Mouse (Mus musculus) heart, adult 8-10 months (tissue): ENCODE measurements at regions not wholly inside any gene's neighbourhood (a gene's known extent, or its start where the extent isn't known, plus 50 kb on each side); places are given as distances from the start of the nearest gene placed in this dataset.

ENCODE experiments used
- DNase-seq: peaks from one replicate; pipeline ENCODE4 v3.0.0; 2022; ENCODE audit warnings: low spot score

DNA sequence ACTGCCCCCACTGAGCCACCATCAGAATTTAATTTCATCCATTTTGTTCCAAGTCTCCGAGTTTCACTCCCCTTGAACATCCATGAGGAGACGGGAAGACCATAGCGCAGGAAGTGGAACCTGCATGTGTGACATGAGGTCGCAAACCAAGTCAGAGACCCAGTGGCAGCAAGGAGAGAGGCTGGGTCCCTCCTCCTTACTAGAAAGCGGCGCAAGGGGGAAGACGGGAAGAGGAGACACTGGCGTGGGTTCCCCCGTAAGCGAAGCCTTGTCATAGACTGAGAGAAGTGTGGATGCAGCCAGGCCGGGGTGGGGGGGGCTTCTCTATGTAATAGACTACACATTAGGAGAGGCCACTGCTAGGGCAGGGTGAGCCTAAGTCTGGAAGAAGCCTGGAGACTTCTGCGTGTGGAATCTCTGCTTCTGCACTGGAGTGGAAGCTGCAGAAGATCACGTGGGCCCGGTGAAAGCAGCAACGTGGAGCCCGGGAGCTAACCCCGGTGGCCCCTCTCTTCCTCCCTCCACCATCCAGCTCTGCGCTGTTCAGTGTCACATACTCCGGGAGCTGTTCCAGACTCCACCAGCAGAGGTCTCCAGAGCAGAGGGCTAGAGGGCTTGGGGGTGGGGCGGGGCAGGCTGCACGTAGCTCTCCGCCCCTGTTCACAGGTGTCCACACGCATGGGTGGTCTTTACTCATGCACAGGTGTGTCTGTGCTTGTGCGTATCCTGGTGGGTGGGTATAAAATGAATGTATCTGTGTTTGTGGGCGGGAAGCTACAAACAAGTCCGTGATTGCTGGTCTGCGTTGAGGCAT is 159.4 kb downstream of the Zfp36l2 start:
- peak; percentile 87 for DNase-seq

DNA sequence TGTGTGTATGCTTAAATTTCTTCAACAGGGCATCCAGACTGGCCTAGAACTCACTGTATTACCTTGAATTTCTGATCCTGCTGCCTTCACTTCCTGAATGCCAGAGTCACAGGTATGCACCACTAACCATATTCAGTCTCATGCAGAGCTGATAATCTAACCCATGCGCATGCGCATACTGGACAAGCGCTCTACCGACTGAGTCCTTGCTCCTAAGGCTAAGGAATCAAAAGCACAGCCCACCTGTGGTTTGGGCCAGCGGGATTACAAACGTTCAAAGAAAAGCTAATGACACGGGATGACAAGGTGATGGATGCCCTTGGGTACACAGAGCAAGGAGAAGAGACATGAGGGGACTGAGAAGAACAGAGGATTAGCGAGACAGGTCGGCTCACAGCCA is 160.5 kb downstream of the Zfp36l2 start:
- DNase-seq = no peak

DNA sequence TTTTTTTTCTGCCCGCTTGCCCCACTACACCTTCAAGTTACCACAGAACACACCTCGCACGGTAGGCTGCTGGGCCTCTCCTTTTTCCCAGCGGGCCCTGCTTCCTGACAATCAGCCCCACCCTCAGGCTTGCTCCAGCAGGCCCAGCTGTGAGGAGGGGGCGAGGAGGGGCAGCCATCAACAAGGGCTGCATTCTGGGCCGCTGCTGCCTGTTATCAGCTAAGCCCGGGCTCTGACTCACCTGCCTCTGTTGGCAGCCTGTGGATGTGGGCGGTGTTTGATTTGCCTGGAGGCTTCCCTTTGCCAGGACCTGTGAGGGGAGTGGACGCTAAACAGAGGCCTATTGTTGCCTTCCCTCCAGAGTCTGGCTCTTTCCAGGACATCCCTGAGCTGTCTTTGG is 161.6 kb downstream of the Zfp36l2 start:
- peak; percentile 69 for DNase-seq

DNA sequence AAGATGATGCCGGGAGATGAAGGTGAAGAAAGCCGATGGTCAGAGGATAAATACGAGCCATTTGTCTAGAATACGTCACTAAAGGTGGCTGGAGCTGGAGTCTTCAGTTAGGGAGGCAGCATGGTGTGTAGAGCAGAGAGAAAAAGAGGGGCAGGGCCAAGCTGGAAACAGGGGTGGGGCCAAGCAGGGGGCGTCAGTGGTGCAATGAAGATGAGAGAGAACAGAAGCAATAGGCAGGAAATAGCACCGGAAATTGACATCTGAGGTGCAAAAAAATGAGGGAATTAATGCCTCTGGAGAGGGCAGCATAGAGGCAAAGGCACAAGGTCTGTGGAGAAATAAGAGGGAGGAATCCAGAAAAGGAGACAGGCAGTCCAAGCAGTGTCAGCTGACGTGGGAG is 165.4 kb downstream of the Zfp36l2 start:
- no peak for DNase-seq

DNA sequence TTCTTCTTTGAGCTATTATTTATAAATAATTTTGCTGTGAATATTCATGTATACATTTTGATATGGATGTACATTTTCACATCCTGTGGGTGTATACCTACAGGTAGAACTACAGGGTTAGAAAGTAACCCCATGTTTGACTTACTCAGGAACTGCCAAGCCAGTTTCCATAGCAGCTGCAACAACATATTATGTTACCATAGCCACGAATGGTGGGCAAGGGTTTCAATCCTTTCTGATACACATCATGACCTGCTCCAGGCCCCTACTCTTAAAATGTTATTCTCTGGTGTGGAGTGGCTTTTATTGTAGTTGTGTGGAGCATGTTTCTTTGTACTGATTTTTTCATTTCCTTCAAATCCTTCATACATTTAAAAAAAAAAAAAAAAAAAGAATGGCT is 168.9 kb downstream of the Zfp36l2 start:
- no peak for DNase-seq

DNA sequence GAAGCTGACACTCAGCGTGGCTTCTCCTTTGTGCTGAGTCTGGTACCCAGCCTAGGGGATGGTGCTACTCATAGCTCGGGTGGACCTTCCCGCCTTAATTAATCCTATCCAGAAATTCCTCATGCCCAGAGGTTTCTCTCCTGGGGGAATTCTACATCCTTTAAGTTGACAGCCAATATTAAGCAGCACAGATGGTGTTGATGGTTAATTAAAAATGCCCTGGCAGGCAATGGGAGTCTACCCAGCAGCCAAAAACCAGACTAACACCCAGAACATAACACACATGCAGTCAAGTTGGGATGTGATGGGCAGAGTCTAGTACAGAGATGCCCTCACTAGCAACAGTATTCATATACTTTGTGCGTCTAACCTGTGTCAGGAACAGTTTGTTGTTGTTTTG is 169.9 kb downstream of the Zfp36l2 start:
- DNase-seq = no peak

DNA sequence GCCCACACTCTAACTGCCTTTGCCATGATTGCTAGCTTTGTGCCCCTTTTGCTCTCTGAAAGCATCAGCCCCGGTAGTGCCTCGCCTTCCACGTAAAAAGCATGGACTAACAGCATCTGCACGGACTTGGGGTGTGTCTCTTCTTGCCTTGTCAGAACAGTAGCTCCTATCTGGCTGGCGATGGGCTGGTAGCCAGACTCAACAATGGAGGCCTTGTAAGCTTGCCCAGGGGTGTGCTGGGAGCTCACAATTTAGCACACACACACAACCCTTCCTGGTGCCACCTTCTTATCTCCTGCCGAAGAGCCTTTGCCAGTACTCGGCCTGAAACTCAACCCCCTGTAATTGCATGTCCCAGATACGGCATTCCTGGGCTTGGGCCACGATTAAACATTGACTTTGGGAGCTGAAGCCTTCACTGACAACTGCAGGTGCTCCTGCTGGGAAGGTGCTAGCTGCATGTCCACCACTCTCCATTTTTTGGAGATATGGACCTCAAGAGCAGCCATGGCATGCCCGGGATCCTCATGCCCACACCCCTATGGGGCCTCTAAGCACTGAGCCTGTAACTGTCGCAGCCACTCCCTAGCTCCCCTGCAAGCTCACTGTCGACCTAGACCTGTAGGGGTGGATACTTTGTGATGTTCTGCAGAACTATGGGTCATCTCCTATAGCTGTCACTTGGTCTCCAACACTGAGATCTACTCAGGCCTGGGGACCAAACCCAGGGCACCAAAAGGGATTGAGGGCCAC is 166.7 kb upstream of the Haao start:
- no peak for DNase-seq

DNA sequence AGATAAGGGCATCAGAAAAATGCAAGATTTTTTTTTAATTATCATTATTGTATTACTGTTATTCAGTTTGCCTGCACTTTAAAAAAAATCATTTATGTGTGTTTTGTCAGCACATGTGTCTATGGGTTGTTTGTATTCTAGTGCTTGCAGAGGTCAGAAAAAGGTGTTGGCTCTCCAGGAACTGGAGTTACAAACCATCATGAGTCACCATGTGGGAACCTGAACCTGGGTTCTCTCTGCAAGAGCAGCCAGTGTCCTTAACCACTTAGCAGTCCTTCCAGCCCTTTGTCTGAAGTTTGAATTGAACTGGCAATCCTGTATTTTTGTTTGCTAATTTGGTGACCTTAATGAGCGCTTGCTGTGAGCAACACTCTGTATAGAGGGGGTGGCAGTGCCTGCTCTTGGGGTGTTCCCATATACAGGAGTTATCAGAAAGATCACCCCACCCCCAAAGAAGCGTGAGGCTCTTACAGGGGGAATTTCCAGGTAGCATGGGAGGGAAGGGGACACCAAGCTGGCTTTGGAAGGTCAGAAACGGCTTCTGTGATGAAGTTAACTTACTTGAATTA is 162.8 kb upstream of the Haao start:
- no peak for DNase-seq

DNA sequence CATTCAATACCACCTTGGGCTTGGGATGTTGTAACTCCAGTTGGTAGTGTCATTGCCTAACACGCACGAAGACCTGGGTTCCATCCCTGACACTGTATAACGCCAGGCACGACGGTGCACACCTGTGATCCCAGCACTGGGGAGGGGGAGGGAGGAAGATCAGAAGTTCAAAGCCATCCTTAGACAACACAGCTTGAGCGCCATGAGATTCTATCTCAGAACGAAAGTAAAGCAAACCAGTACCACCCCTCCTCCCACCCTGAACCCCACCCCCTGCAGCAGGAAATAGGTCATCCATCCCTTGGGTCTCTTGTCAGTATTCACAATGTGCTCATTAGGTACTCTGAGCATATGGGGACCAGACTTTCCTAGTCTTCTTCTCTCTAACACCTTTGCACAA is 162.2 kb upstream of the Haao start:
- no peak for DNase-seq

DNA sequence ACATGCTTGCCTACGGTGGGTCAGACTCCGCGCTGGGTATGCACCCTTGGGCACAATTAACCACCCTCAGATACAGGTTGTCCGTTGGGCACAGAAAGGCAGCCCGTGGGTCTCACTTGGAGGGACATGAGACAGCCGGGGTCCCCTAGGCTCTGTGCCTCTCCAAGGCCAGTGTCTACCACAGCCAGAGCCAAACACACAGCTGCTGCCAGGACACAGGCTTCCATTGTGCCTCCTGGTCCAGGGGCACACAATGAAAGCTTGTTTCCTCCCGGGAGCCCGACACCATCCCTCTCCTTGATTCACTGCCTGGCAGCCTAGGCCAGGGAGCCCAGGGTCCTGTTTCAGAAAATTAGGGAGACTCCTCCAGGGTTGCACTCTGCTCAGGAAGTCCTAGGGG is 161.4 kb upstream of the Haao start:
- DNase-seq = no peak

DNA sequence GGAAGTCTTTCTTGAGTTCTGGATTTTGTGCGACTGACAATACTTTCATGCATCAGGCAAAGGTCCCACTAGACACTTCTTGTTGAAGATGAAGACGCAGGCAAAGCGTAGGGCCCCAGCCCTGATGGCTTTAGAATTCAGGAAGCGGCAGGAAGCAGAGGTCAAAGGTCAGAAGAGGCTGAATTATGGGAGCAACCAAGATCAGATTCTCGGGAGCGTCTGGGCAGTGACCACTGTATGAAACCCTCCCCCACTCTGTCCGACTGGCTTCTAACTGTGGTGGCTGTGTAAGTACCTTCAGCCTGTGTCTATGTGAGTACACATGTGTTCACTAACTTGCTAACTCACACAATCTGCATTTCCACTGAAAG is 160.9 kb upstream of the Haao start:
- no peak for DNase-seq

DNA sequence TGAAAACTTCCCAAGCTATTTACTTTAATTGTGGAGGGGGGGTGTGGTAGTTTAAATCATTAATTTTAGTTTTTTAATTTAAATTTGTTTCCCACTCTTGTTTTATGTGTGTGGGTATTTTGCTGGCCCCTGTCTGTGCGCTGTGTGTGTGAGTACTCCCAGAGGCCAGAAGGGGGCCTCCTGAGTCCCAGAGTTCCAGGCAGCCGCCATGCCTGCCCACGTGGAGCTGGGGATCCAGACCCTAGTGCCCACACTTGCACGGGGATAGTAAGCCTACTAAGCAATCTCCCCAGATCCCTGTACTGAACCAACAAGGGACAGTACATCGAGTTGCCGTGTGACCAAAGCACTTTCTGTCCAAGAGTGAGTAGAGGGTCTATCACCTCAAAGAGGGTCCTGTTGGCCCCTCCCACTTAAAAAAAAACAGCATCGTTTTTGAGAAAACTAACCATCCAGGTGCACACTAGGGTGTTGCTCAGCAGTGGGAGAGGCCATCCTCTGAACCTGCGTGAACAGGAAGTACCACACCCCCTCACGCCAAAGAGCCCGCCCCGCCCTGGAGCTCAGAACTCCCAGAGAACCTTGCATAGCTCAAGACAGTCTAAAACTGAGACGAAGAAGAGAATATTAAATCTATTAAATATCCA is 160.4 kb upstream of the Haao start:
- no peak for DNase-seq

DNA sequence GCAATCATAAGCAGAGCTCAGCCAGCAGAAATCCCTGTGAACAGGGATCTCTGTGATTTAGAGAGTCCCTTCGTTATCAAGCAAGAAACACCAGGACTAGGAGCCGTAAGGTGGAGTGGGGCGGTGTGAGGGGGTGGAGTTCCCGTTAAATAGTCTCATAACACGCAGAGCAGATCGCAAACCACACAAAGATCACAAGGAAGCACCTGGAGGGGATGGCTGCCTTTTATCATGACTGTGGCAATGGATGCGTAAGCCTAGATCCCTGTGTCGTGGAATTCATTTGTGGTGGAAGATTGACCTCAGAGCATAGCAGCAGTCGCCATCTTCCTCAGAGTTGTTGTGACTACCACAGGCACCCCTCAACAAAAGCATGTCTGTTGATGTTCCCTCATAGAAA is 159.0 kb upstream of the Haao start:
- DNase-seq = no peak

DNA sequence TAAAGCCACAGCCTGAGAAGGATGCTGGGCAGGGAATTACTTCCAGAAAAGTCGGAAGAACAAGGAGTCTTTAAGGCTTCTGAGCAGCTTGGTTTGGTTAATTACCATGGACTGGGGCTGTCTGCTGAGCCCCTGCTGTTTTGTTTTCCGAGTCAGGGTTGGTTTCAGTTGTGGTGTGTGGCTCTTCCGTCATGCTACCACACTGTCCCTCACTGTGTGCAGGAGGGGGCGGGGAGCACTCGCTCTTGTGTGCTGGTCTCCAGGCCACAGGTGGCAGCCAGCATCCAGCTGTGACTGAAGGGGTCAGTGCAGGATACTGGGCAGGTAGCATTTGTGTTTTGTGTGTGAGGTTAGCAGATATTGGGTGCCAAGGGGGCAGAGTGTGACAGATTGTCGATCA is 156.5 kb upstream of the Haao start:
- DNase-seq = no peak

DNA sequence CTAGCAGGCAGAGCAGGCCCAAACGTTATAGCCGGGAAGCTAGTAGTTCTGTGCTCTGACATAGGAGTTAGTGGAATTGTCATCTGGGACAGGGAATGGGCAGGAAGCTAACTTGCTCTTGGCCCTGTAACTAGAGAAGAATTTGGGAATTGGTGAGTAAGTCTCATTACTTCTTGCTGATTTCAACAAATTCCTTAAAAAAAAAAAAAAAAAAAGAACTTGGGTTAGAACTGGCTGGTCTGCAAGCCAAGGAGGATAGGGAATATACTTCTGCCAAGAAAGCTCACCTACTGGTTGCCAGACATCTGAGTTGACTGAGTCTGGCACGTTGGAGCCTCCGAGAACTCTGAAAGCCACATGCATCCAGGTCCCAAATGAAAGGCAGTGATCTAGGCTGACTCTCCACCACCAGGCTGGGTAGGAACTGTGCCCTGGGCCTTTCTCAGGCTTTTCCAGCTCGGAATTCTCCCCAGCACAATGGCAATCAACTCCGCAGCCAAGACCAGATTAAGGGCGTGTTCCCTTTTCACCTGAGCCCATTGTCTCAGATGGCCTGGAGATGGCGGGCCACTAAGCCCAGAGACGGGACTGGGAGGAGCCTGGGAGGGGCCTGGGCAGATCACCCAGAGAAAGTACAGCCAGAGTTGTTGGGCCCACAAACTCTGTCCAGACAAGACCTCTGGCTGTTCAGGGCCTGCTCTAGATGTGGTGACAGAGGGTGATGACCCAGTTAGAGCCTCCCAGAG is 155.9 kb upstream of the Haao start:
- DNase-seq = no peak

DNA sequence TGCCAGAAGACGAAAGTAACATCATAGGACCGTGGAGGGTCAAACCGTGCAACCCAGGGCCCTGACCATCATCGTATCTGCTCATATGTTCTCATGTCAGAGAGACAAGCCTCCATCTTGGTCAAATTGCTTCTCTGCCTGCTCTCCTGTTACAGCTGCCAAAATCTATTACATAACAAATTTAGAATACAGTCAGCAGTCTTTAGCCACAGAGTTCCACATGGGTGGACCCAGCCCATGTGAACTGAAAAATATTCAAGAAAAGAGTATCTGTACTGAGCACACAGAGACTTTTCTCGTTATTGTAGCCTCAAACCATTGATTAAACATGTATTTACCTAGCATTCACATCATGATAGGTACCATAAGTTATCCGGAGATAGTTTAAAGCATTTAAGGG is 155.2 kb upstream of the Haao start:
- no peak for DNase-seq

DNA sequence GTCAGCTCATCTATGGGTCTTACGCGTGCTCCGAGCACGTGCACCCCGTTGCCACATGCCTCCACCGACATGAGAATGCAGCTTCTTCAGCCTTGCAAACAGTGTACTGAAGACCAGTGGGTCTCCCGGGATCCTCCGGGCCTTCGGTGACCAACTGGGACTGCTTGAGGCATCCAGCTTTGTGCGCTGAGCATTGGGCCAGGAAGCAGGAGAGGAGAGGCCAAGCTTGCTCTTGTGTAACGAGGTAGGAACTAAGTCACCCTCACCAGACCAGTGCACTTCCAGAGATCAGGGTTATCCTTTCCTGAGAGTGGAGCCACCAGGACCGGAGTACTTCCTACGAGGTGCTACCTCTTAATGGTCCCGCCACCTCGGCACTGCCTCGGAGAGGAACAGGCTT is 154.6 kb upstream of the Haao start:
- no peak for DNase-seq

DNA sequence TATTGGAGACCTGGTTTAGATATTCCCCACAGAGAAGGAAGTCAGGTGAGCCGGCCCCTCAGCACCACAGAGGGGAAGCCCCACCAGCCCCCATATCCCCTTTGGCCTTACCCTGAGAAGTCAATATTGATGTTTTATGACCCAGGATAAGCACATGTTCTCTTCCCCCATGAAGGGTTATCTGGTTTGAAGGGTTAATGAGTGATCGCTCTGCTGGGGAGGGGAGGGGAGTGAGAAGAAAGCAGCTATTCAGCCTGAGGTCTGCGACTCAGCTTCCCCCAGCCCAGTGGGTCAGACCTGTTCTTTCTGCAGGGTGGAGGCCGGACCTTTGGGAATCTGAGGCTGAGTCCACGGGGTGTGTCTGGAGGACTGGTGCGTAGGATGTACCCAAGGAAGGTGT is 152.4 kb upstream of the Haao start:
- no peak for DNase-seq

DNA sequence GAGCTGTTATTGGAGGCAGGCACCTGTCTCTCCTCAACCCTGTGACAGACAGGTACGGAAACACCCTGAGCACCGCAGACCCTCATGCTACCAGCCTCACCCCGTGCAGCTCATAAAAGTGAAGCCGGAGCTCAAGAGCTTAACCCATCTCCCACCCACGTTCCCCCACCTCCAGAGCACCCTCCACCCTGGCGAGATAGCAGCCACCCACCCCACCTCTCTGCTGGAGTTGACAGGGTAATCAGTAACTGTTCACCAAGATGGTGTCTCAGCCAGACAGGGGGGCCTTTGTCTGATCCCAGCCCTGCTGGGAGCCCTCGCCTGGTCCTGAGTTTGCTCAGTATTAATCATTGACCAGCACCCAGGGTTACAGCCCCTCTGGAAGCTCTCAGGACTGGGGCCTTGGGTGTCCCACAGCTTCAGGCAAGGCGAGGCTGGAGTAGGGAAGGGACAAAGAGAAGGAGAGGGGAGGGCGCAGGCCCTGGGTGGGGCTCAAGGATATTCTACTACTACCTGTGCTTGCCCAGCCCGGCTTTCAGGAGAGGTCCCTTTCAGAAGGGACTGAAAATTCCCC is 151.3 kb upstream of the Haao start:
- no peak for DNase-seq

DNA sequence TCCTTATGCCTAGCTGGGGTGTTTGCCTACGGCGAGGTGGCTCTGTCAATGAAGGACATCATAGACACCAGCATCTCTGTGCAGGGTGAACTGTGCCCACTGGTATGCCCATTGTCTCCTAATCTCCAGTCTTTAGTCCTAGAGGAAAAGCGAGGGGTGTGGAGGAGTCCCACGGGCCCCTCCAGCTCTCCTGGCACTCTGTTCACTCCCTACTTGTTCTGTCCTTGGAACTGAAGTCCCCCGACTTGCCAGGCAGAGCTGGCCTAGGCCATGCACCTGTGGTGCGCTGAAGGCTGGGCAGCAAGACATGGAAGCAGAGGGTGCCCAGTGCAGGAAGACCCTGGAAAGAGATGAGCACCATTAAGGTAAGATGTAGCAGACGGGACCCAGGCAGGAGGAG is 150.6 kb upstream of the Haao start:
- DNase-seq = no peak

DNA sequence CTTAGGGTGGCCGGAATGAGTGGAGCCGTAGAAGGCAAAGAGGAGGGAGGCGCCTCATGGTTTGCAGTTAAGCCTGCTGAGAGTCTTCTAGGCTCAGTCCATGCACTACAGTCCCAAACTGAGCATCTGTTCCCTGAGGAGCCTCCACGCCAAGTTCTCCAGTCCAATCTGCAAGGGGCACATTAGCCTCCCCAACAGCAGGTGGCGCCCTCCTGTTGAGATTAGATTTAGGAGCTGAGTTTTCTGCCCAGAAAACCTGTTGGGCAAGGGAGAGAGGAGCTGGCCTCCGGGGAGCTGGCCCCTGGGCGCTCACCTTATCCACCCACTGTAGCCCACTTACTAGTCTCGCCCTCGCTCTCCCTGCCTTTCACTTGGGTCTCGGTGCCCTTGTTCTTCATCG is 150.0 kb upstream of the Haao start:
- peak; percentile 80 for DNase-seq

DNA sequence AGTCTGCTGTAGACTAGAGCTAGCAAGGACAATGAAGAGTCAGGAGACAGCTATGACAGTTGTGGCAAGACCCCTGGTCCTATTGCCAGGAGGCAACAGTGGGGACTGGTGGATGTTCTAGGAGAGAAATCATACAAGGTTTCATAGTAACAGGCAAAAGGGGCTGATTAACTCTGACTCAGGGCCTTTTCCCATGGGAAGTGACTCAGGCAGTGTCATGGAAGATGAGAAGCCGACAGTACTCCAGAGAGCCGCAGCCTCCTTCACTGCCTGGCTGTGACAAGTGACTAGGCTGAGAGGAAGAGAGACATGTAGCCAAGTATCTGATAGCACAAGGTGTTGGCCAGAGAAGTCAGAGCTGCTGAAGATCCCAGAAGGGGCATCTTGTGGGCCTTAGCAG is 145.3 kb upstream of the Haao start:
- DNase-seq = no peak
